Mouse (Mus musculus): ENCODE measurements at regions not wholly inside any gene's neighbourhood (a gene's known extent, or its start where the extent isn't known, plus 50 kb on each side); places are given as distances from the start of the nearest gene placed in this dataset.

GRCm38 (mm10) chr3:15053968-15054367 is 167.9 kb downstream of the Car2 start:
- TF ChIP-seq CHD1 (IDR thresholded peaks at IDR 0.05; ENCODE audit: low read depth, low read length) = no peak
- TF ChIP-seq POLR2A (IDR thresholded peaks at IDR 0.05; ENCODE audit: control insufficient read depth in 1 of 2, insufficient read depth in 1 of 2, low read depth in 1 of 2, low read length in 2 of 2, poor library complexity in 1 of 2) = no peak
- no peak for TF ChIP-seq ETS1 (IDR thresholded peaks at IDR 0.05; ENCODE audit: low read depth, low read length)
- no peak for TF ChIP-seq HCFC1 (IDR thresholded peaks at IDR 0.05; ENCODE audit: low read depth, low read length)
- no peak for TF ChIP-seq CTCF (IDR thresholded peaks at IDR 0.05 in 2 of 3, conservative IDR thresholded peaks at IDR 0.05 in 1 of 3; ENCODE audit: control insufficient read depth in 1 of 3, insufficient read depth in 1 of 3, low read depth in 2 of 3, low read length in 3 of 3, poor library complexity in 1 of 3, severe bottlenecking in 1 of 3)
- no peak for TF ChIP-seq SIN3A (IDR thresholded peaks at IDR 0.05; ENCODE audit: low read length)
- TF ChIP-seq ZKSCAN1 (IDR thresholded peaks at IDR 0.05; ENCODE audit: low read depth, low read length) = no peak
- no peak for TF ChIP-seq TAL1 (IDR thresholded peaks at IDR 0.05; ENCODE audit: low read length)
- no peak for TF ChIP-seq UBTF (IDR thresholded peaks at IDR 0.05; ENCODE audit: borderline replicate concordance, insufficient read depth, low read depth, low read length)

Measured in MEL (cell line).